17 mouse cellular contexts compared by ENCODE assay signal in genomic region chr2:107609872-107610559, GRCm38 (mm10).
"Had no signal": no experiment of that assay in that cellular context is flagged by ENCODE, and none has a peak within 500 bp of the region (broad histone marks: within the 10 kb centered on the region; RNA-seq: fewer than 3 reads in every experiment).

No protein-coding gene starts in this region.

- H3K4me1 ChIP-seq: kidney, embryonic 15.5 days; limb, embryonic 12.5 days; liver, embryonic 13.5 days; lung, embryonic 15.5 days; megakaryocyte, embryonic 14.5 days; midbrain, embryonic 13.5 days; neural tube, embryonic 12.5 days had no signal

- H3K27ac ChIP-seq: kidney, embryonic 15.5 days; limb, embryonic 12.5 days; liver, embryonic 13.5 days; lung, embryonic 15.5 days; macrophage; midbrain, embryonic 13.5 days; neural tube, embryonic 12.5 days had no signal

- DNase-seq: kidney, adult 2 months; kidney, postnatal 25 days; liver; liver, embryonic 13.5 days; liver, postnatal 0 days; lung, postnatal 14 days; right cerebral cortex, postnatal 4 days; spleen, adult 18-20 months; thymus, adult 18-20 months; thymus, postnatal 14 days had no signal

- H3K4me2 ChIP-seq: kidney, embryonic 15.5 days; limb, embryonic 12.5 days; liver, embryonic 13.5 days; lung, embryonic 15.5 days; midbrain, embryonic 13.5 days; neural tube, embryonic 12.5 days had no signal

- H3K4me3 ChIP-seq: kidney, embryonic 15.5 days; limb, embryonic 12.5 days; liver, embryonic 13.5 days; lung, embryonic 15.5 days; megakaryocyte, embryonic 14.5 days; midbrain, embryonic 13.5 days; neural tube, embryonic 12.5 days had no signal

- H3K9ac ChIP-seq: kidney, embryonic 15.5 days; limb, embryonic 12.5 days; liver, embryonic 13.5 days; liver, postnatal 0 days; lung, embryonic 15.5 days; midbrain, embryonic 13.5 days; neural tube, embryonic 12.5 days had no signal

- H3K36me3 ChIP-seq: kidney, embryonic 15.5 days; limb, embryonic 12.5 days; liver, embryonic 13.5 days; lung, embryonic 15.5 days; midbrain, embryonic 13.5 days; neural tube, embryonic 12.5 days had no signal

- H3K27me3 ChIP-seq: kidney, embryonic 15.5 days; limb, embryonic 12.5 days; liver, embryonic 13.5 days; lung, embryonic 15.5 days; megakaryocyte, embryonic 14.5 days; midbrain, embryonic 13.5 days; neural tube, embryonic 12.5 days had no signal

- H3K9me3 ChIP-seq: kidney, embryonic 15.5 days; limb, embryonic 12.5 days; liver, embryonic 13.5 days; lung, embryonic 15.5 days; megakaryocyte, embryonic 14.5 days; midbrain, embryonic 13.5 days; neural tube, embryonic 12.5 days had no signal

- ATAC-seq: liver, postnatal 0 days; midbrain, embryonic 13.5 days had no signal
